Mouse (Mus musculus): ENCODE results near the gene Fam189a1.

DNA sequence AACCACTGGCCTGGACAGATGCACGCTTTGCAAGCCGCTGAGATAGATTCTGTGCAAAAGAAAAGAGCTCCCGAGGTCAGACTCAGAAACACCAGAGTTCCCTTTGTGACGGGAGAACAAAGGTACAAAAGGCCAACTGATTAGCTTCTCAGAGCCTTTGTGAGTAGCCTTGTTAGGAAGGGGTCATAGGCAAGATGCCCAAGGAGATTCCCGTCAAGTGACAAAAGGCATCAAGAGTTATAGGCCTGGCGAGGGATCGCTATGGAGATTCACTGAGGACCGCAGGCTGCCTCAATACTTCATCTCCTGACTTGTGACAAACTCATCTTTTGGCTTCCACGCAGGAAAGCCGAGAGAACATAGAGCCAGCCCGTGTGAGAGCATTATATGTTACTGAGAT is 417.2 kb downstream of the Fam189a1 start:
- TF ChIP-seq CTCF (IDR thresholded peaks at IDR 0.05; ENCODE audit: low read depth) (no peak), EP300 (IDR thresholded peaks at IDR 0.05; ENCODE audit: low read depth) (no peak)

All from liver, embryonic 14.5 days (tissue).